Mouse (Mus musculus) intestine, embryonic 16.5 days (tissue): ENCODE data around the gene Ift22. TPM values are rescaled to one million over a fixed set of nuclear protein-coding genes. Genes with fewer than 3 reads are reported as not detected.
"Not testable (repeated sequence)": the region's sequence is repeated elsewhere in the genome, so short reads cannot be mapped to it uniquely, and the experiment has no call there.

Experiments used
- ATAC-seq: fragments of 200-750 bp; cut with Nextera tagmentation; 2 replicates; pipeline ENCODE4 v1.8.0; 2017; ENCODE audit warnings: moderate TSS enrichment, moderate library complexity
- H3K27ac ChIP-seq: fragments of 300-500 bp; sonication (generic); 2 replicates; pipeline ENCODE4 v1.5.1; 2014; ENCODE audit warnings: mild to moderate bottlenecking, low read length
- H3K27me3 ChIP-seq: fragments of 300-500 bp; sonication (generic); replicated peaks from 2 replicates; pipeline ENCODE4 v1.6.1; 2014; ENCODE audit warnings: low read length, control low read depth, mixed read lengths; ENCODE audit not compliant: control insufficient read depth, insufficient read depth
- H3K36me3 ChIP-seq: fragments of 300-500 bp; sonication (generic); 2 replicates; pipeline ENCODE4 v1.6.1; 2014; ENCODE audit warnings: low read length, control low read depth; ENCODE audit not compliant: control insufficient read depth, insufficient read depth
- H3K4me1 ChIP-seq: fragments of 300-500 bp; sonication (generic); 2 replicates; pipeline ENCODE4 v1.6.1; 2014; ENCODE audit warnings: low read length, control low read depth, mixed read lengths; ENCODE audit not compliant: control insufficient read depth, insufficient read depth
- H3K4me2 ChIP-seq: fragments of 300-500 bp; sonication (generic); 2 replicates; pipeline ENCODE4 v1.6.1; 2014; ENCODE audit warnings: low read depth, low read length, control low read depth
- H3K4me3 ChIP-seq: fragments of 300-500 bp; sonication (generic); 2 replicates; pipeline ENCODE4 v1.5.1; 2014; ENCODE audit warnings: mild to moderate bottlenecking, low read length
- H3K9ac ChIP-seq: fragments of 300-500 bp; sonication (generic); 2 replicates; pipeline ENCODE4 v1.6.1; 2014; ENCODE audit warnings: low read depth, low read length
- H3K9me3 ChIP-seq: fragments of 300-500 bp; sonication (generic); 2 replicates; pipeline ENCODE4 v1.6.1; 2016; ENCODE audit warnings: low read length, control low read depth; ENCODE audit not compliant: control insufficient read depth
- WGBS: fragments of 180-500 bp; shearing (Covaris S2); extraction: QIAGEN DNeasy Blood & Tissue Kit; methylation state at CpG from one replicate; pipeline ENCODE4 v1.1.7; 2014; 5-methylcytosine and 5-hydroxymethylcytosine counted together
- polyA plus RNA-seq: library from polyadenylated mRNA; unstranded; fragments of >200 nt; fragmentation: Nextera tagmentation; extraction: Ambion mirVana; gene quantifications from 2 replicates; pipeline ENCODE4 v1.2.1, GENCODE M21; 2015

The Ift22 gene
- polyA plus RNA-seq, 1 experiment from 2014 or later: 52.4 TPM

DNA sequence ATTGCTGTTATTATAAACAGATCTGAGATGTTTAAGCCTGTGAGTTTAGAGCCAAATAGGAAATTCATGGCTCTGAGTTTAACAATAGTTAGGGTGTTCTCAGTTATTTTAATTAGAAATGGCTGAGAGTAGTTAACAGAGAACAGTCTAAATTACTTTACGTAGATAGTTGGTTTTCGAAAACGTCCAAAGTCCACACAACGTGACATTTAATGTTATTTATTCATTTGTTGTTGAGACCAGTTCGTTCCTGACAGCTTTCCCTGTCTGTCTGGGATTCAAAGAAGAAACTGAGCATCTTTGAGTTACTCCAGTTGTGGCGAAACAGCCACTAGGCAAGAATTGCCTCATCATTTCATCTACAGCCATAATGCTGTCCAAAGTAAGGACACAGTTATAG lies 32.1 kb downstream of the Ift22 start:
- not testable (repeated sequence) for H3K4me1 ChIP-seq, H3K4me3 ChIP-seq, H3K9ac ChIP-seq, H3K4me2 ChIP-seq, ATAC-seq, H3K27ac ChIP-seq, H3K27me3 ChIP-seq, H3K9me3 ChIP-seq, H3K36me3 ChIP-seq
- WGBS: 76% methylated on average over 6 of the region's 6 CpGs

DNA sequence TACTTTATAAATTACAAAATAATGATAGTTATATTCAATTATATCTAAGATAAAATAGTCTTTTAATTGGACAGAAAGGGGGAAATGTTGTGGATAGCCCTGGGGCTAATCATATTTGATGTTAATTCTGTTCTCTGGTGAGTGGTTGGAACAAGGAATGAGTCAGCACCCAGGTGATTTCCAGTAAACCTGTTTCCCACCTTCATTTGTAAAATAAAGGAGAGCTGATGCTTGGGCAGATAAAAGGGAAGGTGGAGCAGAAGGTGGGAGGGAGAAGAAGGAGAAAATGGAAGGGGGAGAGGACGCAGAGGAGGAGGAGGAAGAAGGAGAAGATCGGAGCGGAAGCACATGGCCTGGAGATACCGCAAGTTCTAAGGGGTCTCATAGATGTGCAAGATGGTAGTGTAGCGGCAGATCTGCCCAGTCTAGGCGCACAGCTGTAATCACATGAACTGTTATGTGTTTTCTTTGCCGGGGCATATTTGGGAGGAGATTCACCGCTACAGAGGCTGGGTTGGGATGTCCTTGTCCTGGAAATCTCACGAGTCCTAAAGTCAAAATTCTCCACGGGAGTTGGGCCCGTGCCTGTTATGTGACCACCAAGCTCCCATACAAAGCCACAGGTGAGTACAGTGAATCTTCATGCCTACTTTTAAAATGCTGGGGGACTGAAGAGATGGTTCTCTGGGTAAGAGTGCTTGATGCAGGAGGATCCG lies 33.1 kb downstream of the Ift22 start:
- Histone ChIP-seq H3K4me2 (no peak overlapping the region), H3K4me3 (no peak overlapping the region), H3K36me3 (no peaks in the 10 kb centered on the region), H3K9ac (no peak overlapping the region), H3K27me3 (no peaks in the 10 kb centered on the region), H3K9me3 (no peaks in the 10 kb centered on the region), H3K27ac (no peak overlapping the region), H3K4me1 (no peaks in the 10 kb centered on the region)
- no peak for ATAC-seq
- 88% methylated on average over 12 of the region's 12 CpGs for WGBS

- ATAC-seq: no peak
- no peak overlapping the region for H3K27ac ChIP-seq
- H3K9me3 ChIP-seq: no peaks in the 10 kb centered on the region
- H3K4me3 ChIP-seq: no peak overlapping the region
- H3K4me1 ChIP-seq: no peaks in the 10 kb centered on the region
- no peaks in the 10 kb centered on the region for H3K27me3 ChIP-seq
- no peak overlapping the region for H3K9ac ChIP-seq
- H3K4me2 ChIP-seq: no peak overlapping the region
- WGBS: 71% methylated on average over 3 of the region's 3 CpGs
- H3K36me3 ChIP-seq: no peaks in the 10 kb centered on the region
These were observed 34.8 kb downstream of the Ift22 start for GRCm38 (mm10) chr5:136942781-136943180.

GRCm38 (mm10) chr5:136943382-136943781 lies 35.4 kb downstream of the Ift22 start:
- WGBS: 77% methylated on average over 2 of the region's 2 CpGs
- no peak overlapping the region for H3K4me2 ChIP-seq
- H3K4me3 ChIP-seq: no peak overlapping the region
- no peaks in the 10 kb centered on the region for H3K27me3 ChIP-seq
- H3K27ac ChIP-seq: no peak overlapping the region
- no peak overlapping the region for H3K9ac ChIP-seq
- H3K36me3 ChIP-seq: no peaks in the 10 kb centered on the region
- no peaks in the 10 kb centered on the region for H3K9me3 ChIP-seq
- no peaks in the 10 kb centered on the region for H3K4me1 ChIP-seq
- no peak for ATAC-seq

DNA sequence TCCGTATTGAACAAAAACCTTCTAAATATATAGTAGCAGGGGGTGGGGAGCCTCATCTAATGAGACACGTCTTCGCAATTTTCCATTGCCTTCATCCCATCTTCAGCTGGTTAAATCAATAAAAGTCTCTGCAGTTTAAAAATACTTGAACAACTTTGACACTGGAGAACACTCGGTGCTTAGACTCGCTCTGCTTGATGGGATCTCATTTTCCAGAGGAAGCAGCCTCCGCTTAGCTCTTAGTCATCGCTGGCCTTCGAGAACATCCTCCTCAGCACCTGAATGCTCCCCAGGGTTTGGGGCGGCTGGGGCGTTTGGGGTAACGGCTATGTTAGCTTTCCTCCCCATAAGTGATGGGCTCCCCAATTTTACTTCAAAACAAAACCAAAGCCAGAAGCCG lies 37.1 kb downstream of the Ift22 start:
- Histone ChIP-seq H3K4me3 (no peak overlapping the region), H3K9ac (no peak overlapping the region), H3K27ac (no peak overlapping the region), H3K9me3 (no peaks in the 10 kb centered on the region), H3K36me3 (no peaks in the 10 kb centered on the region), H3K4me1 (no peaks in the 10 kb centered on the region), H3K4me2 (no peak overlapping the region), H3K27me3 (no peaks in the 10 kb centered on the region)
- ATAC-seq: no peak
- WGBS: 77% methylated on average over 12 of the region's 12 CpGs

DNA sequence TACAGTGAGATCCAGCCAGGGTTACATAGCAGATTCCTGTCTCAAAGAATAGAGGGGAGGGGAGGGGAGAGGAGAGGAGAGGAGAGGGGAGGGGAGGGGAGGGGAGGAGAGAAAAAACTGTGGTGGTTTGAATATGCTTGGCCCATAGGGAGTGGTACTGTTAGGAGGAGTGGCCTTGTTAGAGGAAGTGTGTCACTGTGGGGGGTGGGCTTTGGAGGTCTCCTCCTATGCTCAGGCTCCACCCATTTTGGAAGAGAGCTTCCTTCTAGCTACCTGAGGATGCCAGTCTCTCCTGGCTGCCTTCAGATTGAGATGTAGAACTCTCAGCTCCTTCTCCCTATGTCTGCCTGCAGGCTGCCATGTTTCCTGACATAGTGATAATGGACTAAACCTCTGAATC lies 39.9 kb downstream of the Ift22 start:
- H3K4me2 ChIP-seq: no peak overlapping the region
- no peaks in the 10 kb centered on the region for H3K9me3 ChIP-seq
- no peak for ATAC-seq
- H3K4me1 ChIP-seq: no peaks in the 10 kb centered on the region
- no peak overlapping the region for H3K9ac ChIP-seq
- no peak overlapping the region for H3K27ac ChIP-seq
- no peak overlapping the region for H3K4me3 ChIP-seq
- H3K27me3 ChIP-seq: no peaks in the 10 kb centered on the region
- no peaks in the 10 kb centered on the region for H3K36me3 ChIP-seq

DNA sequence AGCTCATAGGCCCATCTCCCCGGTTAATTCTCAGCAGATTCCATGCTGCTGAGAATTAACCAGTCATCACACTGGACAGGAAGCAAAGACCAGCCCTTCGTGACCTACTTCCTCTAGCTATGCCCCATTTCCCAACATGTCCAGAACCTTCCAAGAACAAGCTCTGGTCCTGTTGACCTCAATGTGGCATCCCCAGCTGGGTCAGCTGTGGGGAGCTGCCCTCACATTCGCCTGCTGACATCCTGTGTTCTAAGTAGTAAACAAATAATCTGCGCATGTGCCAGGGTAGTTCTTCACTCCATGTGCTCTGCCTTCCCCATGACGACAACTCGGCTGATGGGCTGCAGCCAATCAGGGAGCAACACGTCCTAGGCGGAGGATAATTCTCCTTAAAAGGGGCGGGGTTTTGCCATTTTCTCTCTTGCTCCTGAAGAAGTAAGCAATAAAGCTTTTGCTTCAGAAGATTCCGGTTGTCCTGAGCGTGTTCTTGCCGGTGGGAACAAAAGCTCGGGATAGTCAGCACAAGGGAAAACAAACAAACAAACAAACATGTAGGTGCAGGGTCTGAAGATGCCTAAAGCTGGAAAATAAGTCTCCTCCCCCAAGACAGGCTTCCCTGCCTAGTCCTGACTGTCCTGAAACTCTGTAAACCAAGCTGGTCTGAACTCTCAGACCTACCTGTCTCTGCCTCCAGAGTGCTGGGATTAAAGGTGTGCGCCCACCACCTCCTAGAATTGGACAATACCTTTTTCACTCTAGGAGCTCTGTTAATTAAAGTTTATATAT lies 41.8 kb downstream of the Ift22 start:
- H3K27ac ChIP-seq, H3K4me1 ChIP-seq, ATAC-seq, H3K4me2 ChIP-seq, H3K9ac ChIP-seq, H3K9me3 ChIP-seq, H3K4me3 ChIP-seq, H3K36me3 ChIP-seq, H3K27me3 ChIP-seq: not testable (repeated sequence)
- 79% methylated on average over 14 of the region's 14 CpGs for WGBS

- Histone ChIP-seq H3K9ac (no peak overlapping the region), H3K4me2 (no peak overlapping the region), H3K27ac (no peak overlapping the region), H3K4me3 (no peak overlapping the region), H3K36me3 (no peaks in the 10 kb centered on the region), H3K9me3 (no peaks in the 10 kb centered on the region), H3K27me3 (no peaks in the 10 kb centered on the region), H3K4me1 (peaks cover 8% of the 10 kb centered on the region; the same call in 1 of the 2 replicates)
- 89% methylated on average over 6 of the region's 6 CpGs for WGBS
- ATAC-seq: no peak
These were observed 42.6 kb downstream of the Ift22 start for GRCm38 (mm10) chr5:136950521-136950920.

GRCm38 (mm10) chr5:136952153-136952552 lies 44.2 kb downstream of the Ift22 start:
- 76% methylated on average over 4 of the region's 4 CpGs for WGBS
- H3K4me2 ChIP-seq: no peak overlapping the region

More at GRCm38 (mm10) chr5:136952153-136952552, 44.2 kb downstream of the Ift22 start:
- Histone ChIP-seq H3K4me3 (no peak overlapping the region), H3K27ac (no peak overlapping the region), H3K9ac (no peak overlapping the region), H3K36me3 (no peaks in the 10 kb centered on the region), H3K4me1 (peaks cover 8% of the 10 kb centered on the region; the same call in 1 of the 2 replicates), H3K9me3 (no peaks in the 10 kb centered on the region), H3K27me3 (no peaks in the 10 kb centered on the region)
- ATAC-seq: no peak
